Mouse (Mus musculus) kidney, adult 2 months (tissue): Measurements from ENCODE around the gene Wdr63. TPM values are rescaled to one million over a fixed set of nuclear protein-coding genes. Genes with fewer than 3 reads are reported as not detected.

Experiments
- DNase-seq: peaks from one replicate; pipeline ENCODE4 v3.0.0; 2021
- H3K27ac ChIP-seq: fragments of 200-500 bp; 2 replicates; pipeline ENCODE4 v1.5.1; 2012; ENCODE audit warnings: low read depth, low read length, control low read depth, inconsistent platforms; ENCODE audit not compliant: insufficient read depth
- H3K27me3 ChIP-seq: fragments of 200-500 bp; replicated peaks from 2 replicates; pipeline ENCODE4 v1.6.1; 2012; ENCODE audit warnings: mild to moderate bottlenecking, moderate library complexity, low read length, inconsistent platforms; ENCODE audit not compliant: control insufficient read depth, insufficient read depth
- H3K36me3 ChIP-seq: fragments of 200-500 bp; 2 replicates; pipeline ENCODE4 v1.6.1; 2012; ENCODE audit warnings: mild to moderate bottlenecking, moderate library complexity, low read length, inconsistent platforms; ENCODE audit not compliant: control insufficient read depth, insufficient read depth
- H3K4me1 ChIP-seq: fragments of 200-500 bp; 2 replicates; pipeline ENCODE4 v1.6.1; 2011; ENCODE audit warnings: low read length; ENCODE audit not compliant: control insufficient read depth, insufficient read depth
- H3K4me3 ChIP-seq: fragments of 200-500 bp; 2 replicates; pipeline ENCODE4 v1.5.1; 2011; ENCODE audit warnings: mild to moderate bottlenecking, low read depth, low read length, control low read depth; ENCODE audit not compliant: insufficient read depth
- CTCF ChIP-seq: fragments of 200-500 bp; conservative IDR thresholded peaks from 2 replicates; pipeline ENCODE4 v1.5.1; 2011; ENCODE audit warnings: low read depth, mild to moderate bottlenecking, control low read depth, low read length, moderate library complexity, mixed read lengths; ENCODE audit not compliant: insufficient read depth, insufficient read length
- POLR2A ChIP-seq: fragments of 200-500 bp; IDR thresholded peaks from one replicate; pipeline ENCODE4 v1.6.1; 2011; ENCODE audit warnings: low read depth, low read length, control low read depth
- WGBS: fragments of 180-500 bp; shearing (Covaris S2); methylation state at CpG from one replicate; pipeline ENCODE4 v1.1.7; 2018; 5-methylcytosine and 5-hydroxymethylcytosine counted together
- polyA plus RNA-seq: library from polyadenylated mRNA; depleted of rRNA; stranded (reverse); fragments of >200 nt; gene quantifications from 2 replicates; pipeline ENCODE4 v1.2.3, GENCODE M21; 2012; rRNA removed

Gene Wdr63
- polyA plus RNA-seq, result 0.10 TPM in 1 of 2 replicates, not detected in the other

- H3K27ac ChIP-seq, result no peak within 1 kb of the TSS
- peak within 1 kb of the TSS; percentile 38 for H3K4me3 ChIP-seq
- TF ChIP-seq CTCF (no peak), POLR2A (no peak)
- peaks cover 3% of the 10 kb centered on the region; the same call in 1 of the 2 replicates for H3K4me1 ChIP-seq
- no peaks in the 10 kb centered on the region for H3K27me3 ChIP-seq
- peak; percentile 77 for DNase-seq
- WGBS, result 16% methylated on average over 18 of the region's 18 CpGs
- no peaks in the 10 kb centered on the region for H3K36me3 ChIP-seq
Observed at GRCm38 (mm10) chr3:146107921-146108571, at the start of gene Wdr63. Gene Wdr63, minus strand, starts transcription at chr3:146108130.

GRCm38 (mm10) chr3:146156811-146157210, 48.9 kb upstream of the Wdr63 start:
- TF ChIP-seq CTCF, result no peak
- TF ChIP-seq POLR2A, result no peak
- no peak overlapping the region for H3K4me3 ChIP-seq
- H3K36me3 ChIP-seq, result no peaks in the 10 kb centered on the region
- H3K4me1 ChIP-seq, result no peaks in the 10 kb centered on the region
- 85% methylated on average over 2 of the region's 2 CpGs for WGBS
- DNase-seq, result no peak
- no peak overlapping the region for H3K27ac ChIP-seq
- H3K27me3 ChIP-seq, result no peaks in the 10 kb centered on the region

GRCm38 (mm10) chr3:146155628-146156576, 48.0 kb upstream of the Wdr63 start:
- H3K36me3 ChIP-seq, result no peaks in the 10 kb centered on the region
- no peaks in the 10 kb centered on the region for H3K4me1 ChIP-seq
- DNase-seq, result peak; percentile 17
- no peak overlapping the region for H3K4me3 ChIP-seq
- no peaks in the 10 kb centered on the region for H3K27me3 ChIP-seq
- H3K27ac ChIP-seq, result no peak overlapping the region
- TF ChIP-seq POLR2A (no peak), CTCF (no peak)
- WGBS, result 73% methylated on average over 13 of the region's 13 CpGs

GRCm38 (mm10) chr3:146153862-146154611, 46.1 kb upstream of the Wdr63 start:
- TF ChIP-seq POLR2A (no peak), CTCF (no peak)
- 0 out of 2 replicates have a peak, but pooled peaks cover 2% of the 10 kb centered on the region for H3K27me3 ChIP-seq
- H3K4me3 ChIP-seq, result no peak overlapping the region
- H3K4me1 ChIP-seq, result 0 out of 2 replicates have a peak, but pooled peaks cover 4% of the 10 kb centered on the region
- WGBS, result 31% methylated on average over 12 of the region's 12 CpGs
- no peak overlapping the region for H3K27ac ChIP-seq
- DNase-seq, result peak; percentile 7
- no peaks in the 10 kb centered on the region for H3K36me3 ChIP-seq

- no peaks in the 10 kb centered on the region for H3K36me3 ChIP-seq
- no peak overlapping the region for H3K27ac ChIP-seq
- WGBS, result 81% methylated on average over 2 of the region's 2 CpGs
- H3K27me3 ChIP-seq, result 0 out of 2 replicates have a peak, but pooled peaks cover 2% of the 10 kb centered on the region
- no peak for TF ChIP-seq CTCF
- TF ChIP-seq POLR2A, result no peak
- 0 out of 2 replicates have a peak, but pooled peaks cover 4% of the 10 kb centered on the region for H3K4me1 ChIP-seq
- no peak overlapping the region for H3K4me3 ChIP-seq
- DNase-seq, result no peak
Observed at GRCm38 (mm10) chr3:146152913-146153312, 45.0 kb upstream of the Wdr63 start.

- WGBS, result 80% methylated on average over 8 of the region's 8 CpGs
- H3K4me1 ChIP-seq, result 0 out of 2 replicates have a peak, but pooled peaks cover 4% of the 10 kb centered on the region
- no peak overlapping the region for H3K4me3 ChIP-seq
- H3K27ac ChIP-seq, result no peak overlapping the region
- no peaks in the 10 kb centered on the region for H3K36me3 ChIP-seq
- no peak for DNase-seq
- H3K27me3 ChIP-seq, result 0 out of 2 replicates have a peak, but pooled peaks cover 2% of the 10 kb centered on the region
- TF ChIP-seq POLR2A (no peak), CTCF (no peak)
Observed at GRCm38 (mm10) chr3:146152348-146152747, 44.4 kb upstream of the Wdr63 start.

- no peak for DNase-seq
- Histone ChIP-seq H3K36me3 (no peaks in the 10 kb centered on the region), H3K27me3 (0 out of 2 replicates have a peak, but pooled peaks cover 2% of the 10 kb centered on the region), H3K4me1 (0 out of 2 replicates have a peak, but pooled peaks cover 4% of the 10 kb centered on the region), H3K4me3 (no peak overlapping the region), H3K27ac (no peak overlapping the region)
- TF ChIP-seq POLR2A (no peak), CTCF (no peak)
- 95% methylated on average over 8 of the region's 8 CpGs for WGBS
Observed at GRCm38 (mm10) chr3:146151755-146152154, 43.8 kb upstream of the Wdr63 start.
